Mouse (Mus musculus) brain, embryonic 14.5 days (tissue): Measurements from ENCODE around the gene Tdgf1.

Experiments used
- CTCF ChIP-seq: fragments of 200-500 bp; IDR thresholded peaks from 2 replicates; pipeline ENCODE4 v1.5.1; 2012; ENCODE audit warnings: inconsistent platforms, mild to moderate bottlenecking, moderate library complexity, borderline replicate concordance; ENCODE audit not compliant: insufficient read depth, insufficient read length; ENCODE audit errors: extremely low read depth
- POLR2A ChIP-seq: fragments of 200-500 bp; IDR thresholded peaks from 2 replicates; pipeline ENCODE4 v1.6.1; 2012; ENCODE audit warnings: mild to moderate bottlenecking, inconsistent platforms, borderline replicate concordance; ENCODE audit not compliant: poor library complexity, insufficient read depth, insufficient read length, severe bottlenecking; ENCODE audit errors: extremely low read depth

DNA sequence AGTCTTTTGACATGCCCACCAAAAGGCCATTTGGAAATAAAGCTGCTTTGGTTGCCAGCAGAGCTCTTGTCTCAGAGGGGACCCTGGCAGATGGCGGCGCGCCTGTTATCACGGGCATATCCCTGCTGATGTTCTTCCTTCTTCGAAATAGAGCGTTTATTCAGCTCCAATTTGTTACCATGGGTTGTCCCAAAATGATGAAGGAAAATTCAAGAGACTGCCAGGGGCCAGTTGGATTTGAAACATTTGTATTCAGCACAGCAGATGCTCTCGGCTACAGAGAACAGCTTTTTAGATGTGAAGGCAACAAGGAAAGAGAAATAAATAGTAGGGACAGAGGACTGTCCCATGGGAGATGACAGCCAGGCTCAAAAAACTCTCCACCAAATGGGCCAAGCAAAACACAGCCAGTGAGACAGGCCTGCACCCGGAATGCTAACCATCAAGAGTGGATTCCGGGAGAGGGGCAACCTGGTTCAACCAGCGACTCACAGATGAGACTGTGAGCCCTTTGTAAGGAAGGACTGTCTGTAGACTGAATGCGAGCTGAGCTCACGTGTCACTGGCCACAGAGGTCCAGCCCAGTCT, 12.0 kb downstream of the Tdgf1 start:
- TF ChIP-seq CTCF (no peak), POLR2A (no peak)
